Mouse (Mus musculus) cerebral cortex, adult 2 months (tissue): ENCODE measurements around the gene Gm10097.

Experiments used
- WGBS: fragments of 180-500 bp; shearing (Covaris S2); methylation state at CpG from one replicate; pipeline ENCODE4 v1.1.7; 2018; 5-methylcytosine and 5-hydroxymethylcytosine counted together

The Gm10097 gene

GRCm38 (mm10) chr10:5083716-5084115, 14.7 kb downstream of the Gm10097 start:
- 77% methylated on average over 6 of the region's 6 CpGs for WGBS

- 92% methylated on average over 5 of the region's 5 CpGs for WGBS
Observed at GRCm38 (mm10) chr10:5085792-5086191, 16.8 kb downstream of the Gm10097 start.

GRCm38 (mm10) chr10:5086329-5086728, 17.3 kb downstream of the Gm10097 start:
- WGBS: 91% methylated on average over 6 of the region's 6 CpGs

GRCm38 (mm10) chr10:5087336-5087735, 18.3 kb downstream of the Gm10097 start:
- 77% methylated on average over 7 of the region's 7 CpGs for WGBS

- 85% methylated on average over 4 of the region's 4 CpGs for WGBS
Observed at GRCm38 (mm10) chr10:5089133-5089532, 20.1 kb downstream of the Gm10097 start.

- 63% methylated on average over 10 of the region's 10 CpGs for WGBS
Observed at GRCm38 (mm10) chr10:5096996-5097753, 28.2 kb downstream of the Gm10097 start.

- WGBS: 69% methylated on average over 2 of the region's 2 CpGs
Observed at GRCm38 (mm10) chr10:5097754-5098137, 28.8 kb downstream of the Gm10097 start.

GRCm38 (mm10) chr10:5110773-5111172, 41.8 kb downstream of the Gm10097 start:
- 66% methylated on average over 5 of the region's 5 CpGs for whole genome bisulfite sequencing

GRCm38 (mm10) chr10:5116155-5116554, 47.2 kb downstream of the Gm10097 start:
- 90% methylated on average over 5 of the region's 5 CpGs for WGBS

GRCm38 (mm10) chr10:5116720-5117119, 47.7 kb downstream of the Gm10097 start:
- 93% methylated on average over 6 of the region's 6 CpGs for WGBS
